Mouse (Mus musculus) kidney, postnatal 0 days (tissue): ENCODE data around the gene Krtap3-2. TPM values are rescaled to one million over a fixed set of nuclear protein-coding genes. Genes with fewer than 3 reads are reported as not detected.
A peak's percentile ranks its signal among the peaks of the same experiment; 100 is the strongest.

ENCODE experiments used
- ATAC-seq: fragments of 200-750 bp; cut with Nextera tagmentation; replicated peaks from 2 replicates; pipeline ENCODE4 v1.8.0; 2017; ENCODE audit warnings: low read depth, moderate number of reproducible peaks, moderate TSS enrichment, moderate library complexity; ENCODE audit not compliant: low FRiP score
- DNase-seq: peaks from one replicate; pipeline ENCODE4 v3.0.0-alpha.2; 2016; ENCODE audit warnings: low spot score
- H3K27ac ChIP-seq: fragments of 300-500 bp; sonication (generic); 2 replicates; pipeline ENCODE4 v1.5.1; 2014; ENCODE audit warnings: mild to moderate bottlenecking
- H3K27me3 ChIP-seq: fragments of 300-500 bp; sonication (generic); 2 replicates; pipeline ENCODE4 v1.6.1; 2014; ENCODE audit warnings: low read length, mixed read lengths; ENCODE audit not compliant: insufficient read depth
- H3K36me3 ChIP-seq: fragments of 300-500 bp; sonication (generic); 2 replicates; pipeline ENCODE4 v1.6.1; 2014; ENCODE audit warnings: low read length, mixed read lengths; ENCODE audit not compliant: insufficient read depth
- H3K4me1 ChIP-seq: fragments of 300-500 bp; sonication (generic); replicated peaks from 2 replicates; pipeline ENCODE4 v1.6.1; 2014; ENCODE audit warnings: antibody characterized with exemption, low read length, mixed read lengths; ENCODE audit not compliant: insufficient read depth
- H3K4me2 ChIP-seq: fragments of 300-500 bp; sonication (generic); 2 replicates; pipeline ENCODE4 v1.6.1; 2014; ENCODE audit warnings: mild to moderate bottlenecking, low read length, moderate library complexity, mixed read lengths
- H3K4me3 ChIP-seq: fragments of 300-500 bp; sonication (generic); replicated peaks from 2 replicates; pipeline ENCODE4 v1.5.1; 2014; ENCODE audit warnings: low read depth, low read length
- H3K9ac ChIP-seq: fragments of 300-500 bp; sonication (generic); 2 replicates; pipeline ENCODE4 v1.6.1; 2014; ENCODE audit warnings: low read depth, low read length
- H3K9me3 ChIP-seq: fragments of 300-500 bp; sonication (generic); replicated peaks from 2 replicates; pipeline ENCODE4 v1.6.1; 2016; ENCODE audit warnings: low read length, inconsistent platforms, mixed read lengths
- CTCF ChIP-seq: IDR thresholded peaks from 2 replicates; pipeline ENCODE4 v1.5.1; 2016; ENCODE audit warnings: antibody characterized with exemption, low read depth, mild to moderate bottlenecking, moderate library complexity
- WGBS: fragments of 180-500 bp; shearing (Covaris S2); extraction: QIAGEN DNeasy Blood & Tissue Kit; methylation state at CpG from one replicate; pipeline ENCODE4 v1.1.7; 2014; 5-methylcytosine and 5-hydroxymethylcytosine counted together
- polyA plus RNA-seq: library from polyadenylated mRNA; unstranded; fragments of >200 nt; fragmentation: Nextera tagmentation; extraction: Ambion mirVana; gene quantifications from 2 replicates; pipeline ENCODE4 v1.2.1, GENCODE M21; 2015

The Krtap3-2 gene
- polyA plus RNA-seq, 1 experiment from 2014 or later = not detected

DNA sequence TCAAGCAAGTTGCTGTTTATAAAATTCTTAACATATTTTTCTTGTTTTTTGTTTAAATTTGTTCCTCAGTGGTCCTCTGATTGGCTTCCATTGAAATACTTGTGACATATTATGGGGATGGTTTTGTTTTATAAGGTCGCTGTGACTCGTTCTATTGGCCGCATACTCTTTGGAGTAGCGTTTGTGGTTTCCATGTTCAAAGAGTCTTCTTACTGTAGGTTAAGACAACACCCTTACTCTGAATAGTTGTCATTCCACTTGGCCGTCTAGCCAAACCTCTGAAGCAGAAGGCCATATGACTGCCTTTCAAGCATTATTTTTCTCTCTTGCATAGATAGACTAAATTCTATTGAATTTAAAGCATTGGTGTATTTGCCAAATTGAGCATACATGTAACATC, 24.4 kb upstream of the Krtap3-2 start:
- Histone ChIP-seq H3K4me2 (no peak overlapping the region), H3K27ac (no peak overlapping the region), H3K36me3 (no peaks in the 10 kb centered on the region), H3K4me3 (no peak overlapping the region), H3K4me1 (no peaks in the 10 kb centered on the region), H3K9me3 (no peaks in the 10 kb centered on the region), H3K9ac (no peak overlapping the region), H3K27me3 (no peaks in the 10 kb centered on the region)
- no peak for TF ChIP-seq CTCF
- ATAC-seq = no peak
- DNase-seq = no peak
- WGBS = 89% methylated on average over 5 of the region's 5 CpGs

DNA sequence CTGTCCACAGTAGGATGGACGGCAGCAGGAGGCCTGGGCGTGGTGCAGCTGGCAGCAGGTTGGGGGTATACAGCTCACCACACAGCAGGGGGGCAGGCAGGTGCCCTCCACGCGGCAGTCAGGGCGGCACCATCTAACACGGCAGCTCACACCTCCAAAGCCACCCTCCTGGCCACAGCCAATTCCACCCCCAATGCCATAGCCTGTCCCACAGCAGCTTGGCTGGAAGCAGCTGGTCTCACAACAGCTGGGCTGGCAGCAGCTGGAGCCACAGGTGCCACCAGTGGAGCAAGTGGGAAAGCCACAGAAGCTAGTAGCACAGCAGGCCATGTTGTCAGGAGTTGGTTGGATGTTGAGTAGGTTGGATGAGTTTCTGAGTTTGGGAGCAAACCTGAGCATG, 24.0 kb upstream of the Krtap3-2 start, which contains the start of gene Krtap1-5:
Krtap1-5 (minus strand) TSS at position 381 of the 400 bp plus-strand sequence.
- Histone ChIP-seq H3K9ac (no peak within 1 kb of the TSS), H3K9me3 (no peaks in the 10 kb centered on the region), H3K27me3 (no peaks in the 10 kb centered on the region), H3K4me1 (no peaks in the 10 kb centered on the region), H3K4me3 (no peak within 1 kb of the TSS), H3K36me3 (no peaks in the 10 kb centered on the region), H3K27ac (no peak within 1 kb of the TSS), H3K4me2 (no peak within 1 kb of the TSS)
- no peak for DNase-seq
- TF ChIP-seq CTCF = no peak
- 85% methylated on average over 6 of the region's 6 CpGs for WGBS
- ATAC-seq = no peak

DNA sequence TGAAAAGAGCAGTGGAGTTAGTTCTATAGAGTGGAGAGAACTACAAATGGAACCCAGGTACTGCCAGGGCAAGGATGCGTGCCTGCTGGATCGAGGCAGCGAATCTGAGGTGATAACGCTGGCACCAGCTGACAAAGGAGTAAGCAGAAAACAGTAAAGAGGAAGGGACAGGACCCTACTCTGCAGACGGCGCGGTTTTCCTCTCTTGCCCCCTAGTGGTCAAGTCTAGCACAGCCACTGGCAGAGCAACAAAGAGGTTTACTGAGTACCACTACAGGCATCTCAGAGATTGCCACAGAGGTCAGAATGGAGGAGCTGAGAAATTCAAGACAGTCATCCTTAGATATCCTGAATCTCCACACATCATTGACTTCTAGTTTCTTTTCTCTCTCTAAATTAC, 17.5 kb upstream of the Krtap3-2 start:
- TF ChIP-seq CTCF = peak; percentile 85
- ATAC-seq = no peak
- 4% methylated on average over 7 of the region's 7 CpGs for WGBS

DNA sequence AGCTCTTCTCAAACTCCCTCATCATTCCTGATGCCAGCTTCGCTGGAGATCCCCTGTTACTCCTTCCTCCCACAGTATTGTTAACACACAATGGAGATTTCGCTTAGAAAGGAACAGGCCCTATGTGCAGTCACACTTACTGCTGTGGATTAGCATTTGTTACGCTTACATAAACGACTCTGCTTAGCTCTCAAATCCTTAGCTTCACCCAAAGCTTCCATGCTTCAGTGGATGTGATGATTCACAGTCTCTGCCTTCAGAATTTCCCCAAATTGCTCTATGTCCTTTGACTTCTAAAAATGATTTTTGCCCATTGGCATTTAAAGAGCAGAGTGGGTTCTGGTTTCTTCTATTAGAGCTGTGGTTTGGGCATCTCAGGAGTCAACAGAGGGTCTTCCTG, 16.5 kb upstream of the Krtap3-2 start:
- no peak overlapping the region for H3K9ac ChIP-seq
- H3K36me3 ChIP-seq = no peaks in the 10 kb centered on the region
- H3K4me1 ChIP-seq = no peaks in the 10 kb centered on the region
- no peak overlapping the region for H3K4me3 ChIP-seq
- no peak overlapping the region for H3K27ac ChIP-seq
- no peak for ATAC-seq
- no peaks in the 10 kb centered on the region for H3K27me3 ChIP-seq
- DNase-seq = peak; percentile 8
- H3K4me2 ChIP-seq = no peak overlapping the region
- no peaks in the 10 kb centered on the region for H3K9me3 ChIP-seq
- 48% methylated on average over 4 of the region's 4 CpGs for WGBS
- TF ChIP-seq CTCF = no peak

More for the DNA sequence above, 17.5 kb upstream of the Krtap3-2 start:
- peak; percentile 81 for DNase-seq
- H3K27me3 ChIP-seq = no peaks in the 10 kb centered on the region
- no peak overlapping the region for H3K4me3 ChIP-seq
- H3K36me3 ChIP-seq = no peaks in the 10 kb centered on the region
- no peak overlapping the region for H3K27ac ChIP-seq
- H3K9ac ChIP-seq = no peak overlapping the region
- H3K4me1 ChIP-seq = no peaks in the 10 kb centered on the region
- H3K4me2 ChIP-seq = peak overlapping the region; percentile 38; the same call in 1 of the 2 replicates
- H3K9me3 ChIP-seq = no peaks in the 10 kb centered on the region

DNA sequence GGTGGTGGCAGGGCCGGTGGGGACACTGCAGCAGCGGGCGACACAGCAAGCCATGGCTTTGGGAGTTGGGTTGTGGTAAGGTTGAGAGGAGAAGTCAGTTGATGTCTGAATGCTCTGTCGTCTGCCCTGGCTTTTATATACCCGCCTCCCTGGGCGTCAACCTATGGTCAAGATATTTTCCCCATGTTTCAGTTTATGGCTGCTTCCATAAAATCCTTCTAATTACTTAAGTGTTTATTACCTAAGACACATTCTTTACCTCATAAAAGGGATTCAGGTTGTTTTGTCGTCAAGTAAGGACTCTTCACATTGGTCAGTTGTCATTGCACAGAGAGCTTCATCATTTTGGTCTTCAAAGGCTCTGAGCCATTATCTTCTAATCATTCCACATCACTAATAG, 9.9 kb upstream of the Krtap3-2 start, which contains the start of gene Krtap3-1:
Krtap3-1 (minus strand) TSS at position 101 of the 400 bp plus-strand sequence.
- Histone ChIP-seq H3K27ac (no peak within 1 kb of the TSS), H3K9ac (no peak within 1 kb of the TSS), H3K4me3 (no peak within 1 kb of the TSS), H3K4me2 (no peak within 1 kb of the TSS), H3K4me1 (no peaks in the 10 kb centered on the region), H3K9me3 (no peaks in the 10 kb centered on the region), H3K27me3 (no peaks in the 10 kb centered on the region), H3K36me3 (no peaks in the 10 kb centered on the region)
- no peak for DNase-seq
- ATAC-seq = no peak
- TF ChIP-seq CTCF = no peak
- WGBS = 82% methylated on average over 7 of the region's 7 CpGs

DNA sequence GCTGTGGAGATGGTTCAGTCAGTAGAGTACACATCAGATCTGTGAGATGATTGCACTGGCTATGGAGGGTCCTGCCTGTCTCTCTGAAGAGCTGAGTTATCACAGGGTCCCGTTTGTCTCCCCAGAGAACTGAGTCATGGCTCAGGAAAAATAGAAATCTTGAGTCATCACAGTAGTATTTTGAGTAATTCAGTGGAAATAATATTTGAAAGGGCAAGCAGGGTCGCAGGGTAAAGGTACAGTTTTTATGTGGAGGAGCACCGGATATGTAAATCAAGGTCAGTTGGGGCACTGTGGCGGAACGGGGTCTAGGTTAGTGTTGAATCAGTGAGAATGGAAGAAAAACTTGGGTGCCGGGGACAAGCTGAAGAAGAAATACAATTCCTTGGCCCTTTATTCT, 5.9 kb upstream of the Krtap3-2 start:
- Histone ChIP-seq H3K27ac (no peak overlapping the region), H3K4me3 (no peak overlapping the region), H3K9ac (no peak overlapping the region), H3K27me3 (no peaks in the 10 kb centered on the region), H3K9me3 (no peaks in the 10 kb centered on the region), H3K4me1 (no peaks in the 10 kb centered on the region), H3K4me2 (no peak overlapping the region), H3K36me3 (no peaks in the 10 kb centered on the region)
- DNase-seq (no peak), ATAC-seq (no peak)
- TF ChIP-seq CTCF = no peak
- WGBS = 61% methylated on average over 6 of the region's 6 CpGs

DNA sequence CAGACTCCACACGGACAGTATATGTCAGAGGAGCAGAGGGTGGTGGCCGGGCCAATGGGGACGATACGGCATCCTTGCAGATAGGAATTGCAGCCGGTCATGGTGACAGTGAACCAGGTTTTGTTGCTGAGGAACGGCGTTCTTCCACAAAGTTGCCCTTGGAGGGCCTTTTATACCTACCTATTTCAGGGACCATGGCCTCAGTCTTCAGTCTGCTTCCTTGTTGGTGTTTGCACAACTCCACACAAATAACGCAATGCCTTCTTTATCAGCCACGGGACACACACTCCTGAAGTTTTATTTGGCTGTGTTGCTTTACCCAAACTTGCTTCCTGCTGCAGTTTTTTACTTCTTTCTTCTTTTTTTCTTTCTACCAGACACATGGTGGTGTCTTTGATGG, 2.7 kb upstream of the Krtap3-2 start, which contains the start of gene Gm11939:
Gm11939 (minus strand) TSS at position 101 of the 400 bp plus-strand sequence.
- no peak for DNase-seq
- H3K4me1 ChIP-seq = no peaks in the 10 kb centered on the region
- 92% methylated on average over 9 of the region's 9 CpGs for WGBS
- H3K36me3 ChIP-seq = no peaks in the 10 kb centered on the region
- H3K9me3 ChIP-seq = no peaks in the 10 kb centered on the region
- TF ChIP-seq CTCF = no peak
- no peak within 1 kb of the TSS for H3K9ac ChIP-seq
- no peak within 1 kb of the TSS for H3K4me2 ChIP-seq
- H3K4me3 ChIP-seq = no peak within 1 kb of the TSS
- no peak within 1 kb of the TSS for H3K27ac ChIP-seq
- no peaks in the 10 kb centered on the region for H3K27me3 ChIP-seq
- no peak for ATAC-seq
